Mouse (Mus musculus) heart, postnatal 14 days (tissue): Measurements from ENCODE around the gene Spag17. TPM values are rescaled to one million over a fixed set of nuclear protein-coding genes. Genes with fewer than 3 reads are reported as not detected.

Source experiments
- DNase-seq, 2 experiments: peaks; one replicate each; pipeline ENCODE4 v3.0.0; 2021 to 2022
- intact Hi-C: fragments of 180-260 bp; cut with DNase I; formaldehyde crosslinking; loops from one replicate; pipeline ENCODE4 v1.15.1; 2025
- total RNA-seq, 2 experiments: library from RNA; stranded (reverse); gene quantifications; 2 replicates each; pipeline ENCODE4 v1.2.3; 2021

The Spag17 gene
- total RNA-seq, 2 experiments from 2014 or later = 0.38 TPM; not detected in 1

DNA sequence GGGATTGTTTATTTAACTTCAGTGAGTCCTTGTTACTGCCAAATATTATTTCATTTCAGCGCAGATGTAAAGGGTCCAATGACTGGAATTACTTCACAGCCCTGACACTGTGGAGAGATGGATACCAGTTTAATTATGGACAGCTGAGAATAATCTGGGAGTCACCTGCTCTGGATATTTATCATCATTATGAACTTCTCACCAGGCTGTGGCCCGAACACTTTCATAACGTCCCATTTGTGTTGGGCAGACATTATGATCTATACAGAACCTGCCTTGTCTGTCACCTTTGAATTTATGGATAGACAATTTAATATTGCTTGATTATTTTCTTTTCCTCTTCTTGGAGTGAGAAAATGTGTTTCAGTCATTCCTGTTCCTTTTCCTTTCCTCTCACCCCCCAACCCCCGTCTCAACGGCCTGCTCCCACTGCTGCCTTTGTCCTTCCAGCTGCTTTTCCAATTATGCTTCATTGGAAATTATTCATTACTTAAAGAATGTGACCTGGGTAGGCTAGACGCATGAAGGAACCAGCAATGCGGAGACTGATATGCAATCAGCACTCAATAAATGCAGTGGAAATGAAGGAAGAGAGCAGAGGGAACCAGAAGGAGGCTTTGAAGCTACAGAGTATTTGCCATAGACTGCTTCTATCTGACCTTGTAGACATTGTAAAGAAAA, 74.7 kb downstream of the Spag17 start:
- no peak for DNase-seq
- intact Hi-C loops = no loop called here

DNA sequence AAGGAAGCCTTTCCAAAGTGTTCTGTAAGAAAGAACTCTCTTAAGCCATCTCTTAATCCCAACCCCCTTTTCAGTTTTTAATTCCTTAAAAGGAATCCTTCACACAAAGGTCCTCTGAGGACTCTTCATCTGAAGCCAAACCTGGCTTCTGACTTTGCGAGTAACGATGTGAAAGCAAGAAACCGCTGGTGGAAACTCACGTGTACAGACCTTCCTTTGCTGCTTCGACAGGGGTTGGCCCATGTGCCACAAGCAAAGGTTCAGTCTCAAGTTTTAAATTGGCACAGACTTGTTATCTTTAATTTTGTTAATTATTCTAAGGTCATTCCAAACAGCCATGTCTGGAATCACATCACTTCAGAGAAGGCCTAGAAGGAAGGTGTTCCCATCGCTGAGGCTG, 79.1 kb downstream of the Spag17 start:
- no peak for DNase-seq
- intact Hi-C loops = no loop called here

DNA sequence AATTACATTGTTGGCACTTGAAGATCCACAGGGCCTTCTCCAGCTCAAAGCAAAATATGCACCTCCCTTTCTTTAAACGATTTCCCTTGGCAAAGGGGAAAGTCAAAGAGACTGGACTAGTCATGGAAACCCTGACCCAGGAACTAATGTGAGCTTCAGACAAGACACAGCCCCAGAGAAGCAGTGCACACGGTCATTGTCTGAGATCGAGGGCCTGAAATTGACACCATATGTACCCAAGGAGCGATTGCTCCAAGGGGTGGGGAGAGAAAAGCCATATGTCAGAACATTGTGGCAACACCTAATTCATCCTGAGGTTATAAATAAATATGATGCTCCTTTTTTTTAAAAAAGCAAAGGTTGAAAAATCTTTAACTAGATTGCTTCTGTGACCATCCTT, 80.7 kb downstream of the Spag17 start:
- no peak for DNase-seq
- intact Hi-C loops = no loop called here

DNA sequence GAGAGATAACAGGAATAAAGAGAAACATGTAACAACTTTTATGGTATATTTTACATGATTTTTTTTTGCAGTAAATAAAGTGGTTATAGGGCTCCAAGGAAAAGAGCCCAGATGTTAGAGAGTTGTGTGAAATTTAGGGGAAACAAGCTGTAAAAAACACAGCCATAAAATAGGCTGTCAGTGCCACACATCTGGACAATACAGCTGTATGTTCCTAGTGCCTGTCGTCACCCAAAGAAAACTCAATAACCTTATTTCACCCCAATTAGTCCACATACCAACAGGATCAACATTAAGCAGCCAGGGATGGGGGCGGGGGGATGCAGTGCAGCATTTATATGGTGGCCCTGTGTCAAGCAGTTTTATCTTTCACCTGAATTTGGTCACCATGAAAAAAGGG, 81.1 kb downstream of the Spag17 start:
- intact Hi-C loops = no loop called here

GRCm38 (mm10) chr3:99970766-99971165, 85.6 kb downstream of the Spag17 start:
- intact Hi-C loops = no loop called here
- no peak for DNase-seq

More for the DNA sequence above, 81.1 kb downstream of the Spag17 start:
- no peak for DNase-seq

- intact Hi-C loops = no loop called here
- DNase-seq = no peak
Measured at GRCm38 (mm10) chr3:99981046-99981445, 95.8 kb downstream of the Spag17 start.

DNA sequence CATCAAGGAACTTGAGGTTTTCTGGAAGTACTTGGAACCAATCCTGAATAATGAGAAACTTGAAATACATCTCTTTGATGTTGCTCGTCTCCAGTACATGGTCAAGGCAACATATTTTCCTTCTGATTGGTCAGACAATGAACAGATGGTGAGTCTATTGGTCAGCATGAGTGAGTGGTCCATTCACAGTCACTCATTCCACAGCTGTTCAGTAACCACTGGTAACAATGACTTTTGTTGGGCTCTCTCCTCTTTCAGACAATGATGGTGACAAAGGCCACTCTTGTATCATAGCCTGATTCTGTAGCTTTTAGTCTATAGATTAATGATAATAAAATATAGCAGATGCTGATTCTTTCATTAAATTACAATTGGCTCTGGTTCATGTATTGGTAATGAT, 119.5 kb downstream of the Spag17 start:
- intact Hi-C loops = no loop called here
- DNase-seq = no peak

DNA sequence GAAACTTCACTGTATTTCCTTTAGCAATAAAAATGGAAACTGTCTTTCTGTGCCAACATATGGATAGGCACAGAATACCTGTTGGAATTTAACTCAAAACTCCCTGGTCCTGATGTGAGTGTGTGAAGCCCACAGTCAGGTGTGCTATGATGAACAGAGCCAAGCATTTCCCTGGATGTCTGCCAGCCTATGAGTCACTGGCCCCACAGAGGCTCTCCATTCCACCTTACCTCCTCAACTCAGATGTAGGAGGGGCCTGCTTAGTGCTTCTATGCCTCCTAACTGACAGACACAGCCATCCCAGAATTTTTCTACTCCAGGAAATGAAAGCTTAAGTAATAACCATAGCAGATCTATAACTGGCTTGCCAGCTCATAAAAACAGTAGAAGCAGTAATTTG, 124.6 kb downstream of the Spag17 start:
- DNase-seq = no peak
- intact Hi-C loops = no loop called here

DNA sequence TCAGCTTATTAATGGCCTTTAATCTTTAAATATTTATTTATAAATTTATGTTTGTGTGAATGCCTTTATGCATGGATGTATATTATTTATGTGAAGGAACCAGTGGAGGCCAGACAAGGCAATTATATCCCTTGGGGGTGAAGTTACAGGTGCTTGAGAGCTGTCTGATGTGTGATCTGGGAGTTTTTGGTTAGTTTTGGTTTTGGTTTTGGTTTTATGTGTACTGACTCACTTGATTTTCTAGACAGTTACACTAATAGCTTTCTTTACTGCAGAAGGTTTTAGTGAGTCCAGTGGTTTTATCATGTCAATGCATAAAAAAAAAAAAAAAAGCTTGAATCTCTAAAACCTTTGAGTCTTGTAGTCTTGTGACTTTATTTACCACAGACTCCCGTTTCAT, 128.9 kb downstream of the Spag17 start:
- intact Hi-C loops = no loop called here
- no peak for DNase-seq

DNA sequence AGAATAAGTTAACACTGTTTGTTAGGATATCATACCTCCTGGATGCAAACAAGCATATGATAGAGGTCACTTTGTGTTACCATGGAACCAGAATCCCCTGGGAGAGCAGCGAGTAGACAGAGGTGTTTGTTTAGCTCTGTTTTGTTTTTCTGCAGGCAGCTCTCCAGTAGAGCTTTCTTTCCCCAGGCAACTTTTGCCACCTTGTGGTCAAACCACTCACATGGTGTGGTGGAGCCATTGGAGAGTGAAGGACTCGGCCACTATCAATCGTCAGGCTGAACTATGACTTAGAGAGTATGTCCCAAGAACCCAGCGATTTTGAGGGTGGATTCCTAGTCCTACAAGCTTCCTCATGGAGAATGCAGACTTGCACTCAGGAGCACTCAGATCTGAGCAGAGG, 146.1 kb downstream of the Spag17 start:
- intact Hi-C loops = no loop called here

DNA sequence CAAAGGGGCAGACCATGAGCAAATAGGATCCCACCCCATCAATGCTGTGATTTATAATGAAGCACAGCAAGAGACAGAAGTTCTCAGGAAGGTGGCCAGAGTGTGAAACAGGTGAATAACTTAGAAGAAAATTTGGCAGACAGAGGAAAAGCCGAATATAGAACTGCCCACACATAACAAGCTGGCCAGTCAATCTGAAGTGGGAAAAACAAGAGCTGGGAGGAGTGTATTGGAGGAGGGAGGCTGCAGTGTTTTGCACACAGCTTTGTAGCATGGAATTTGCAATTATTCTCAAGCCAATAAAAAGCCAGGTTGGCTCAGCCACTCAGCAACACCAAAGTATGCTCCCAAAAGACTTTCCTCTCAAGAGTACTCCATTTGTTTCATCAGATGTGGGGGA, 147.8 kb downstream of the Spag17 start:
- DNase-seq = no peak
- intact Hi-C loops = no loop called here

More for the DNA sequence above, 146.1 kb downstream of the Spag17 start:
- DNase-seq = no peak

DNA sequence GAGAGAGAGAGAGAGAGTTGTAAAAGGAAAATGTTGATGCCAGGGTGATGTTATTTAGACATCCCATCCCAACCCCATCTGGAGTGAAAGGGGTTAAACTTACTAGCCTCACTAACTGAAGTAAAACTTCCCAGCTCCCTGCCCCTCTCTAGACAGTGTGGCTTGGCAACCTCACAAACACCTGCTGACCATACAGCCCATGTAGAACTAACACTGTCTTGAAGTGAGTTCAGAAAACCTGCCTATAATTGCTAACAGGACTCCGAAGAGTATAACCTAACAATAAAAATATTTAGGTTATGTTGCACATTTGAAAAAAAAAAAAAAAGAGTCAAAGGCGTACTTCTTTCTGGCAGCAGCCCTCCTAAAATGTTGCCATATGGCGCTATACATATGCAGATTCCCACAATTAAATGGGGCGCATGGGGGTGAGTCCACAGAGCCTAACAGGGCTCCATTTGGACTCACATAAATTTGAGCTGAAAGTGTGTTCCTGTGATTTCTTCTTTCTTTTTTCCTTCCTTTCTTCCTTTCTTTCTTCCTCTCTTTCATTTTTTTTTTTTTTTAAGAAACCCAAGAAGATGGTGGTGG, 149.3 kb downstream of the Spag17 start:
- intact Hi-C loops = no loop called here
- no peak for DNase-seq

GRCm38 (mm10) chr3:100035097-100035496, 149.9 kb downstream of the Spag17 start:
- no peak for DNase-seq
- intact Hi-C loops = no loop called here

DNA sequence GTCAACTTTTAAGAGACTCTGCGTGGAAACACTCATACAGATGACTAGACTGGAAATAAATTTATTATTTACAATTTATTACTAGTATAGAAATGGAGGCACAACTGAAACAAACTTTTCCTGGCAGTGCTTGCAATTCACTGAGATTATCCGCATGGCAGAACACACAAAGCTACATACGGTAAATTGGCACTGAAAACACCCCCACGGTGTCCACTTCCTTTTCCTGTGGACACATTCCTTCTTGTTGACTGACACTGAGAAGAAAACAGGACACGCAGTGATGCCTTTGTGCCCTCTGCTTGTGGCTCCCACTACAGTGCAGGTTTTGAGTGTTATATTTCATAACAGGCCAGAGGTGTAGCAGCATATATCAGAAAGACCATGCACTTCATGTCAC, 151.6 kb downstream of the Spag17 start:
- intact Hi-C loops = no loop called here
- DNase-seq = no peak

DNA sequence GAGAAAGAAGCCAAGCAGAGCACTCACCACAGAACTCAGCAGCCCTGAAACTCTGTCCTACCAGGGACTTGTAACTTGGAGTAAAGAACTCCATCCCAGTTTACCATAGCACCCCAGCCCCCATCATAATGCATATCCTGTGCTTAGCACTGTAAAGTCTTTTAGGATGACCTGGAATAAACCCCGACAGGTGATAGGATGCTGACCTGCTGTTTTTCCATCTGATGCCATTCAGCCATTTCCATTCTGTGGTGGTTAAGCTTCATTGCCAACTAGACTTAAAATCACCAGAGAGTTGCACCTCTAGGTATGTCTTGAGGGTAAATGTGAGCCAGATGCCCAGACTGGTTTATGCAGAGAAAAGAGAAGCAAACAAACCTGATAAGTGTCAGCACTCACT, 189.2 kb downstream of the Spag17 start:
- no peak for DNase-seq
- intact Hi-C loops = no loop called here

DNA sequence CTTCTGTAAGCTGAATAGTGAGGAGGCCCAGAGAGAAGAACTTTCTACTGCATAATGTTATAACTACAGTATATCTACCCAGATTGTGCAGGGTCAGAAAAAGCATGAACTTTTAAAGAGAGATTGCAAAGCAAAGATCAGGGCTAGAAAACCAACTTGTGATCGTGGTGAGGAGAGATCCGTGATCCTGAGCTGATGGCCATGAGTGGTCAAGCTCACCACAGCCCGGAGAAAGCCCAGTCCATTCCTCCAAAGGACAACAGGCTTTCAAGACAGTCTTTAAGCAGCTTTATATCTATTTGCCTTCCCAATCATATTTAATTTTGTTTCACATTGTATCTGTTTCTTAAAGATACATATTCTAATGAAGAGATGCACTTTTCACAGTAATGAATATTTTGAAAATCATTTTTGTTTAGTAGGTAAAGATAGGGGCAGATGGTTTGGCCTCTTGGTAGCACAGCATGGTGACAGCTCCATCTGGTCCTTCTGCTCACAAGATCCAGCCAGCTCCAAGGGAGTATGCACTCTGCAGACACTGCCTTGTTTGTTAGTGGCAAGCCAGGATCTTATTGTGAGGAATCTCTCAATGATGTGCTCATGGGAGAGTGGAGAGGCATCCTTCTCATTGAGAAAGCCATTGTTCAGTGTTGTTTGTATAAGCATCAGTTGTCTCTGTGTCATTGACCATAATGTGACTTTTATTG, 217.3 kb downstream of the Spag17 start:
- DNase-seq = no peak
- intact Hi-C loops = no loop called here

- intact Hi-C loops = no loop called here
- no peak for DNase-seq
Measured at GRCm38 (mm10) chr3:100106736-100107135, 221.5 kb downstream of the Spag17 start.

GRCm38 (mm10) chr3:100118681-100119080, 233.5 kb downstream of the Spag17 start:
- DNase-seq = no peak
- intact Hi-C loops = no loop called here

- intact Hi-C loops = no loop called here
- DNase-seq = no peak
Measured at GRCm38 (mm10) chr3:100121961-100122360, 236.8 kb downstream of the Spag17 start.

GRCm38 (mm10) chr3:100122445-100122844, 237.2 kb downstream of the Spag17 start:
- no peak for DNase-seq
- intact Hi-C loops = no loop called here

GRCm38 (mm10) chr3:100160682-100161445, 275.7 kb downstream of the Spag17 start:
- no peak for DNase-seq
- intact Hi-C loops = no loop called here
